Mouse (Mus musculus): ENCODE data around the gene Tor1a.

GRCm38 (mm10) chr2:30927151-30927781 is 40.5 kb downstream of the Tor1a start:
- TF ChIP-seq CTCF (IDR thresholded peaks at IDR 0.05; ENCODE audit: borderline replicate concordance, insufficient read depth, low read depth, low read length) (no peak), POLR2A (IDR thresholded peaks at IDR 0.05; ENCODE audit: borderline replicate concordance, insufficient read depth, low read length) (no peak)
